Comparison of ENCODE assay signal across 8 mouse cellular contexts in genomic region chr11:88235221-88236203, GRCm38 (mm10). TPM values are rescaled to one million over a fixed set of nuclear protein-coding genes. Genes with fewer than 3 reads are reported as not detected.
DNase-seq lines count a peak whose midpoint lies in the region; ATAC-seq lines count a peak whose summit lies in the region.

No protein-coding gene starts in this region.

- no peaks in the 10 kb centered on the region for H3K36me3 ChIP-seq in embryonic facial prominence, embryonic 14.5 days (ENCODE audit: control insufficient read depth, insufficient read depth, low read length)
- H3K36me3 ChIP-seq in heart, embryonic 15.5 days, result no peaks in the 10 kb centered on the region
- H3K36me3 ChIP-seq in stomach, embryonic 16.5 days (ENCODE audit: control insufficient read depth, insufficient read depth, low read length), result no peaks in the 10 kb centered on the region

- H3K4me3 ChIP-seq in embryonic facial prominence, embryonic 14.5 days (ENCODE audit: low read depth, low read length), result no peak overlapping the region
- H3K4me3 ChIP-seq in heart, embryonic 15.5 days, result 0 out of 2 replicates have a peak overlapping the region, but pooled peaks have one; percentile 11
- peak overlapping the region; percentile 28 for H3K4me3 ChIP-seq in stomach, embryonic 16.5 days (replicated peaks; ENCODE audit: low read length)

- ATAC-seq in embryonic facial prominence, embryonic 14.5 days (ENCODE audit: low read depth), result 0 out of 2 replicates have a peak, but pooled peaks have one; percentile 8
- 0 out of 2 replicates have a peak, but pooled peaks have one; percentile 28 for ATAC-seq in heart, embryonic 15.5 days (replicated peaks; ENCODE audit: insufficient number of reproducible peaks, insufficient read depth, low FRiP score, low read depth)
- peak; percentile 72; the same call in 1 of the 2 replicates for ATAC-seq in stomach, embryonic 16.5 days (ENCODE audit: insufficient read depth, low FRiP score)

- H3K4me2 ChIP-seq in embryonic facial prominence, embryonic 14.5 days (ENCODE audit: low read depth, low read length), result peak overlapping the region; percentile 34
- peak overlapping the region; percentile 44 for H3K4me2 ChIP-seq in heart, embryonic 15.5 days
- peak overlapping the region; percentile 48 for H3K4me2 ChIP-seq in stomach, embryonic 16.5 days (ENCODE audit: low read depth, low read length)

- peaks cover 33% of the 10 kb centered on the region for H3K4me1 ChIP-seq in embryonic facial prominence, embryonic 14.5 days (ENCODE audit: control insufficient read depth, insufficient read depth, low read length)
- peaks cover 16% of the 10 kb centered on the region for H3K4me1 ChIP-seq in heart, embryonic 15.5 days (replicated peaks)
- H3K4me1 ChIP-seq in stomach, embryonic 16.5 days (ENCODE audit: control insufficient read depth, insufficient read depth, low read length), result 0 out of 2 replicates have a peak, but pooled peaks cover 5% of the 10 kb centered on the region

- H3K9ac ChIP-seq in embryonic facial prominence, embryonic 14.5 days (ENCODE audit: low read depth, low read length), result peak overlapping the region; percentile 38; the same call in 1 of the 2 replicates
- no peak overlapping the region for H3K9ac ChIP-seq in heart, embryonic 15.5 days
- H3K9ac ChIP-seq in stomach, embryonic 16.5 days (ENCODE audit: low read length), result peak overlapping the region; percentile 43; the same call in 1 of the 2 replicates

- no peaks in the 10 kb centered on the region for H3K27me3 ChIP-seq in embryonic facial prominence, embryonic 14.5 days (replicated peaks; ENCODE audit: control insufficient read depth, insufficient read depth, low read length)
- H3K27me3 ChIP-seq in heart, embryonic 15.5 days, result no peaks in the 10 kb centered on the region
- H3K27me3 ChIP-seq in stomach, embryonic 16.5 days (ENCODE audit: control insufficient read depth, insufficient read depth, low read length), result no peaks in the 10 kb centered on the region

- 9% methylated on average over 23 of the region's 23 CpGs for WGBS in embryonic facial prominence, embryonic 14.5 days
- 23% methylated on average over 23 of the region's 23 CpGs for WGBS in heart, embryonic 15.5 days
- 14% methylated on average over 23 of the region's 23 CpGs for WGBS in stomach, embryonic 16.5 days

- peak overlapping the region; percentile 57 for H3K27ac ChIP-seq in embryonic facial prominence, embryonic 14.5 days (replicated peaks; ENCODE audit: low read depth, low read length)
- peak overlapping the region; percentile 49; the same call in 1 of the 2 replicates for H3K27ac ChIP-seq in heart, embryonic 15.5 days
- peak overlapping the region; percentile 55 for H3K27ac ChIP-seq in stomach, embryonic 16.5 days (ENCODE audit: low read length)

- DNase-seq in spleen, adult 18-20 months, result peak; percentile 51 to 57
- no peak for DNase-seq in spleen, adult 12 weeks (ENCODE audit: low spot score)
- DNase-seq in embryonic facial prominence, embryonic 14.5 days (ENCODE audit: low spot score), result peak; percentile 69
- DNase-seq in kidney, postnatal 10 days, result peak; percentile 67
- peak; percentile 74 for DNase-seq in lung, postnatal 36 days
- DNase-seq in cerebellum, adult 8-10 months, result no peak

- H3K9me3 ChIP-seq in embryonic facial prominence, embryonic 14.5 days (ENCODE audit: control insufficient read depth, low read length), result no peaks in the 10 kb centered on the region
- H3K9me3 ChIP-seq in heart, embryonic 15.5 days (replicated peaks), result no peaks in the 10 kb centered on the region
- no peaks in the 10 kb centered on the region for H3K9me3 ChIP-seq in stomach, embryonic 16.5 days (replicated peaks; ENCODE audit: control insufficient read depth, low read length)

RNA-seq across cellular contexts. Expression of gene Mrps23, which starts 31.3 kb away (rescaled TPM):
- polyA plus RNA-seq in embryonic facial prominence, embryonic 14.5 days (2014; fragmentation: Nextera tagmentation; extraction: Ambion mirVana), result 55.6 and 59.4 TPM in 2 replicates
- 80.7 and 93.9 TPM in 2 replicates for polyA plus RNA-seq in heart, embryonic 15.5 days (2015; fragmentation: Nextera tagmentation; extraction: Ambion mirVana)
- 50.1 and 57.9 TPM in 2 replicates for polyA plus RNA-seq in stomach, embryonic 16.5 days (2015; fragmentation: Nextera tagmentation; extraction: Ambion mirVana)

RNA-seq across cellular contexts. Expression of gene Ccdc182, which starts 58.3 kb away (rescaled TPM):
- polyA plus RNA-seq in embryonic facial prominence, embryonic 14.5 days (2014; fragmentation: Nextera tagmentation; extraction: Ambion mirVana), result not detected in 2 replicates
- not detected in 2 replicates for polyA plus RNA-seq in heart, embryonic 15.5 days (2015; fragmentation: Nextera tagmentation; extraction: Ambion mirVana)
- not detected in 2 replicates for polyA plus RNA-seq in stomach, embryonic 16.5 days (2015; fragmentation: Nextera tagmentation; extraction: Ambion mirVana)

Comparison
In these comparisons a context has a peak if more than half of its experiments do, and no peak if none do; other contexts are left out.
1. DNase-seq: peak in spleen, adult 18-20 months (2 of 2), embryonic facial prominence, embryonic 14.5 days (single experiment), kidney, postnatal 10 days (single experiment) and lung, postnatal 36 days (single experiment); none in spleen, adult 12 weeks (single experiment) and cerebellum, adult 8-10 months (single experiment).
2. ATAC-seq: peak in every context shown above with its lines; median percentile 72 in stomach, embryonic 16.5 days; 28 in heart, embryonic 15.5 days; 8 in embryonic facial prominence, embryonic 14.5 days.
3. Peak in every context shown above with its lines, with median percentiles within 50 percentile points of each other: H3K27ac ChIP-seq and H3K4me2 ChIP-seq.